Mouse (Mus musculus): ENCODE measurements around the gene Cdkn2aipnl.

Gene Cdkn2aipnl

DNA sequence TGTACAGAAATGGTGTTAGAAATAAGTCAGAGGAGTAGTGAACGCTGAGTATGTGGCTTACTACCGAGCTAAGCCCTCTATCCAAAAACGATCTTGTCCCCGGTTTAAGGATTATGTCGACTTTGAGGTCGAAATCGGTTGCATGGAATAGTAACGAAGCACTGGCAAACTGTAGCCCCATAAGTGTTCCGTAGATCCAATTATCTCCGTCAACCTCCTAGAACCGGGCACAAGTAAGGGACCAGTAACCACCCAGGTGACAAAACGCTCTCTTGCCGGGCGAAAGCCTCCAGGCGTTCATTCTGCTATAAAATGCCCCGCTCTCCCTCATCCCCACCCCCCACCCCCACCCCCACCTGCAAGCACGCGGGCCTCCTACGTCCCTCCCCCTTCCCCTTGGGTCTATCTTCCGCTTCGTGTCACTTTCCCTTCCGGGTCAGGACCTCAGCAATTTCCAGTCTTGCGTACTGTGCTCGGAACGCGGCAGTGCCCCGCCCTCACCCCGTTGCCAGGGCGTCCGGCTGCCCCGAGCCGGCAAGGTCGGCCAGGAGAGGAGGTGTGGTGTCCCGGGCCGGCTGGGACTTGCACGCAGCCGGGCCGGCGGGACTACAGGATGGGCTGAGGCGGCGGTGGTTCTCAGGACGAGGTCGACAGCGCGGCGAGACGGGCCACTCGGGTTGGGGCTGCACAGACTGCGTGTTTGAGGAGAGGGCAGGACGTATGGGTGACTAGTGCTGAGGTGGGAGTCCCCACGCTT is 36.5 kb downstream of the Cdkn2aipnl start, which contains the start of gene Cdkl3:
Gene Cdkl3, plus strand, starts transcription at position 450 of the 757 bp plus-strand sequence.
- DNase-seq (ENCODE audit: low read depth, low spot score), result peak; percentile 90

DNA sequence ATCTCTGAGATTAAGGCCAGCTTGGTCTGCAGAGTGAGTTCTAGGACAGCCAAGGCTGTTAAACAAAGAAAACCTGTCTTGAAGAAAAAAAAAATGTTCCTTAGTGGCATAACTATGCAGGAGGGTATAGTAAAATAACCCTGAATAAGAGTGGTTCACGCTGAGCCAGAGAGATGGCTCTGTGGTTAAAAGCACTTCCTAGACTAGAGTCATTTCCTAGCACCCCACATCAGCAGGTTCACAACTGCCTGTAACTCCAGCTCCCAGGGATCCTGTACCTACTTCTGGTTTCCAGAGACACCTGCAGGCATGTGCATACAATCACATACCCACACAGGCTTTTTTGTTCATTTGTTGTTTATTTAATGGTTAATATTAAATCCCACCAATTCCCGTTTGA is 38.1 kb downstream of the Cdkn2aipnl start:
- no peak for DNase-seq (ENCODE audit: low read depth, low spot score)

- no peak for DNase-seq (ENCODE audit: low read depth, low spot score)
Observed at GRCm38 (mm10) chr11:52011011-52011410, 43.5 kb downstream of the Cdkn2aipnl start.

- DNase-seq (ENCODE audit: low read depth, low spot score), result no peak
Observed at GRCm38 (mm10) chr11:52011541-52011940, 44.1 kb downstream of the Cdkn2aipnl start.

DNA sequence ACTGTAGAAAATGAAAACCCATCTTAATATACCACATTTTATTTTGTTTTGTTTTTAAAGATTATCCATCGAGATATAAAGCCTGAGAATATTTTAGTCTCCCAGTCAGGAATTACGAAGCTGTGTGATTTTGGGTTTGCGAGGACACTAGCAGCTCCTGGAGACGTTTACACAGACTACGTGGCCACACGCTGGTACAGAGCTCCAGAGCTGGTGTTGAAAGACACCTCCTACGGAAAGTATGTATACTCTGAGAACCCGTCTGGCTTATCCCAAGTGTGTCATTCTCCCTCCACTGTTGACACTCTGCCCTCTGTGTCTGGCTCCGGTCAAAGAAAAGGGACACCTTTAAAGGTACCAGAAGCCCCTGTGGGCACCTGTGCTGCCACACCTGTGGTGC is 50.8 kb downstream of the Cdkn2aipnl start:
- peak; percentile 33 for DNase-seq (ENCODE audit: low read depth, low spot score)

All from telencephalon, adult 2 months (tissue).